Mouse (Mus musculus) thymus, adult 2 months (tissue): ENCODE data around the gene Gast.

Experiments
- CTCF ChIP-seq: fragments of 200-500 bp; IDR thresholded peaks from 2 replicates; pipeline ENCODE4 v1.5.1; 2012; ENCODE audit warnings: mild to moderate bottlenecking, control low read depth, low read length, moderate library complexity, borderline replicate concordance; ENCODE audit not compliant: control insufficient read depth, poor library complexity, insufficient read depth; ENCODE audit errors: extremely low read depth
- POLR2A ChIP-seq: fragments of 200-500 bp; IDR thresholded peaks from 2 replicates; pipeline ENCODE4 v1.6.1; 2012; ENCODE audit warnings: mild to moderate bottlenecking, low read length, control low read depth, moderate library complexity; ENCODE audit not compliant: control insufficient read depth, poor library complexity, insufficient read depth; ENCODE audit errors: extremely low read depth

- TF ChIP-seq CTCF, result no peak
- TF ChIP-seq POLR2A, result no peak
Measured at GRCm38 (mm10) chr11:100356819-100357211, 22.6 kb downstream of the Gast start.
